Mouse (Mus musculus) lung, embryonic 15.5 days (tissue): Measurements from ENCODE around the gene Rapgefl1. TPM values are rescaled to one million over a fixed set of nuclear protein-coding genes. Genes with fewer than 3 reads are reported as not detected.
A peak's percentile ranks its signal among the peaks of the same experiment; 100 is the strongest.

Experiments used
- ATAC-seq: fragments of 200-750 bp; cut with Nextera tagmentation; 2 replicates; pipeline ENCODE4 v1.8.0; 2017; ENCODE audit warnings: moderate number of reproducible peaks, borderline replicate concordance; ENCODE audit not compliant: low FRiP score, low TSS enrichment; ENCODE audit errors: extremely low read depth
- H3K27ac ChIP-seq: fragments of 300-500 bp; sonication (generic); 2 replicates; pipeline ENCODE4 v1.5.1; 2015; ENCODE audit warnings: moderate library complexity, mild to moderate bottlenecking, inconsistent platforms
- H3K27me3 ChIP-seq: fragments of 300-500 bp; sonication (generic); 2 replicates; pipeline ENCODE4 v1.6.1; 2015; ENCODE audit warnings: inconsistent platforms
- H3K36me3 ChIP-seq: fragments of 300-500 bp; sonication (generic); 2 replicates; pipeline ENCODE4 v1.6.1; 2015; ENCODE audit warnings: inconsistent platforms
- H3K4me1 ChIP-seq: fragments of 300-500 bp; sonication (generic); 2 replicates; pipeline ENCODE4 v1.6.1; 2015; ENCODE audit warnings: inconsistent platforms
- H3K4me2 ChIP-seq: fragments of 300-500 bp; sonication (generic); 2 replicates; pipeline ENCODE4 v1.6.1; 2015; ENCODE audit warnings: inconsistent platforms, mild to moderate bottlenecking, moderate library complexity
- H3K4me3 ChIP-seq: fragments of 300-500 bp; sonication (generic); 2 replicates; pipeline ENCODE4 v1.5.1; 2015; ENCODE audit warnings: mild to moderate bottlenecking, inconsistent platforms
- H3K9ac ChIP-seq: fragments of 300-500 bp; sonication (generic); 2 replicates; pipeline ENCODE4 v1.6.1; 2015; ENCODE audit warnings: inconsistent platforms
- H3K9me3 ChIP-seq: fragments of 300-500 bp; sonication (generic); 2 replicates; pipeline ENCODE4 v1.6.1; 2016; ENCODE audit warnings: inconsistent platforms
- WGBS: fragments of 180-500 bp; shearing (Covaris S2); methylation state at CpG from one replicate; pipeline ENCODE4 v1.1.7; 2015; 5-methylcytosine and 5-hydroxymethylcytosine counted together
- polyA plus RNA-seq: library from polyadenylated mRNA; unstranded; fragments of >200 nt; fragmentation: Nextera tagmentation; extraction: Ambion mirVana; gene quantifications from 2 replicates; pipeline ENCODE4 v1.2.1, GENCODE M21; 2015

Rapgefl1 gene
- polyA plus RNA-seq, 1 experiment from 2014 or later: 1.4 TPM

- H3K9ac ChIP-seq: no peak overlapping the region
- ATAC-seq: no peak
- peak overlapping the region; percentile 7; the same call in 1 of the 2 replicates for H3K4me2 ChIP-seq
- WGBS: 33% methylated on average over 10 of the region's 10 CpGs
- peaks cover 35% of the 10 kb centered on the region for H3K36me3 ChIP-seq
- peak overlapping the region; percentile 85 for H3K27ac ChIP-seq
- no peak overlapping the region for H3K4me3 ChIP-seq
- H3K4me1 ChIP-seq: peaks cover 42% of the 10 kb centered on the region
- H3K27me3 ChIP-seq: no peaks in the 10 kb centered on the region
- H3K9me3 ChIP-seq: no peaks in the 10 kb centered on the region
These were observed 66.1 kb downstream of the Rapgefl1 start for GRCm38 (mm10) chr11:98902621-98903245.

Other genes with a start within 250 kb of the Rapgefl1 start
- 54.6 and 55.2 TPM in 2 replicates for gene Ormdl3, start 249.4 kb upstream of the Rapgefl1 start, polyA plus RNA-seq
- not detected in 2 replicates for gene Lrrc3c, start 238.5 kb upstream of the Rapgefl1 start, polyA plus RNA-seq
- 1.0 and 1.4 TPM in 2 replicates for gene Gm12355, start 211.1 kb upstream of the Rapgefl1 start, polyA plus RNA-seq
- not detected in 2 replicates for gene Gsdma3, start 210.4 kb upstream of the Rapgefl1 start, polyA plus RNA-seq
- gene Gsdma2, start 190.0 kb upstream of the Rapgefl1 start, polyA plus RNA-seq: not detected in 2 replicates
- 0.06 TPM in 1 of 2 replicates, not detected in the other for gene Gsdma, start 172.4 kb upstream of the Rapgefl1 start, polyA plus RNA-seq
- 211 and 214 TPM in 2 replicates for gene Psmd3, start 154.2 kb upstream of the Rapgefl1 start, polyA plus RNA-seq
- not detected in 2 replicates for gene Csf3, start 135.5 kb upstream of the Rapgefl1 start, polyA plus RNA-seq
- 51.9 and 53.0 TPM in 2 replicates for gene Med24, start 107.3 kb upstream of the Rapgefl1 start, polyA plus RNA-seq
- gene Thra, start 96.1 kb upstream of the Rapgefl1 start, polyA plus RNA-seq: 35.6 and 35.8 TPM in 2 replicates
- gene Nr1d1, start 61.5 kb upstream of the Rapgefl1 start, polyA plus RNA-seq: 1.0 and 1.5 TPM in 2 replicates
- gene Msl1, start 41.3 kb upstream of the Rapgefl1 start, polyA plus RNA-seq: 21.1 and 21.2 TPM in 2 replicates
- 35.7 and 37.9 TPM in 2 replicates for gene Casc3, start 31.9 kb upstream of the Rapgefl1 start, polyA plus RNA-seq
- gene Wipf2, start 26.9 kb downstream of the Rapgefl1 start, polyA plus RNA-seq: 3.7 and 4.1 TPM in 2 replicates
- 41.3 and 42.5 TPM in 2 replicates for gene Cdc6, start 71.0 kb downstream of the Rapgefl1 start, polyA plus RNA-seq
- 36.5 and 38.4 TPM in 2 replicates for gene Rara, start 91.0 kb downstream of the Rapgefl1 start, polyA plus RNA-seq
- gene Gjd3, start 146.2 kb downstream of the Rapgefl1 start, polyA plus RNA-seq: 0.20 and 0.61 TPM in 2 replicates
- 276 and 280 TPM in 2 replicates for gene Top2a, start 187.4 kb downstream of the Rapgefl1 start, polyA plus RNA-seq
- 498 and 524 TPM in 2 replicates for gene Igfbp4, start 204.5 kb downstream of the Rapgefl1 start, polyA plus RNA-seq